Mouse (Mus musculus): ENCODE results near the gene 1110059E24Rik. TPM values are rescaled to one million over a fixed set of nuclear protein-coding genes. Genes with fewer than 3 reads are reported as not detected.
A peak's percentile ranks its signal among the peaks of the same experiment; 100 is the strongest.
"Not testable (repeated sequence)": the region's sequence is repeated elsewhere in the genome, so short reads cannot be mapped to it uniquely, and the experiment has no call there.

Gene 1110059E24Rik
- polyA plus RNA-seq, 1 experiment from 2014 or later: 79.2 TPM

GRCm38 (mm10) chr19:21615801-21616200 is 37.0 kb downstream of the 1110059E24Rik start:
- no peak for DNase-seq (ENCODE audit: low spot score)
- Histone ChIP-seq H3K27me3 (ENCODE audit: low read depth, poor library complexity, severe bottlenecking) (no peaks in the 10 kb centered on the region), H3K4me1 (peaks cover 15% of the 10 kb centered on the region), H3K27ac (replicated peaks) (no peak overlapping the region), H3K4me3 (no peak overlapping the region), H3K9me3 (replicated peaks) (no peaks in the 10 kb centered on the region), H3K36me3 (peaks cover 10% of the 10 kb centered on the region; the same call in 1 of the 2 replicates)
- WGBS: 93% methylated on average over 3 of the region's 3 CpGs

GRCm38 (mm10) chr19:21611725-21612575 is 40.8 kb downstream of the 1110059E24Rik start:
- H3K4me1 ChIP-seq: peaks cover 20% of the 10 kb centered on the region
- H3K27ac ChIP-seq (replicated peaks): peak overlapping the region; percentile 42
- no peak for DNase-seq (ENCODE audit: low spot score)
- H3K27me3 ChIP-seq (ENCODE audit: low read depth, poor library complexity, severe bottlenecking): no peaks in the 10 kb centered on the region
- no peaks in the 10 kb centered on the region for H3K9me3 ChIP-seq (replicated peaks)
- H3K4me3 ChIP-seq: 0 out of 2 replicates have a peak overlapping the region, but pooled peaks have one; percentile 1
- WGBS: 72% methylated on average over 9 of the region's 9 CpGs
- H3K36me3 ChIP-seq: no peaks in the 10 kb centered on the region

DNA sequence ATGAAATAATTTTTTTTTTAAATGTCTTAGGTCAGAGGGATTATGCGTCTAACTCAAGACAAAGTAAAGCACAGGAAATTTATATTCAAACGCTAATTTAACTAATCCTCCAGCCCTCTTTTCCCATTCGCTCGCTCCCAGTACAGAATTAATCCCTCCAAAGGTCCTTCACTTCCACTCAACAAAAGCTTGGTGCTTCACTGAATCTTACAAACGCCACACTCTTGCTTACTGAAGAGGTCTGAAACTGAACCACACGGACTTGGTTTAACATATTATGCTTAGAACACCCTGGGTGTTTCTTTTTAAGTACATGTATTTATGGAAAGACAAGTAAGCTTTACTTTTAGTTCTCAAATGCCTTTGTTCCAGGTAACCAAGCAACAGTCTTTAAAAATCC is 41.5 kb downstream of the 1110059E24Rik start:
- Histone ChIP-seq H3K4me1 (peaks cover 20% of the 10 kb centered on the region), H3K36me3 (no peaks in the 10 kb centered on the region), H3K4me3 (0 out of 2 replicates have a peak overlapping the region, but pooled peaks have one; percentile 1), H3K9me3 (replicated peaks) (no peaks in the 10 kb centered on the region), H3K27ac (replicated peaks) (0 out of 2 replicates have a peak overlapping the region, but pooled peaks have one; percentile 42), H3K27me3 (ENCODE audit: low read depth, poor library complexity, severe bottlenecking) (no peaks in the 10 kb centered on the region)
- no peak for DNase-seq (ENCODE audit: low spot score)
- 22% methylated on average over 6 of the region's 6 CpGs for WGBS

DNA sequence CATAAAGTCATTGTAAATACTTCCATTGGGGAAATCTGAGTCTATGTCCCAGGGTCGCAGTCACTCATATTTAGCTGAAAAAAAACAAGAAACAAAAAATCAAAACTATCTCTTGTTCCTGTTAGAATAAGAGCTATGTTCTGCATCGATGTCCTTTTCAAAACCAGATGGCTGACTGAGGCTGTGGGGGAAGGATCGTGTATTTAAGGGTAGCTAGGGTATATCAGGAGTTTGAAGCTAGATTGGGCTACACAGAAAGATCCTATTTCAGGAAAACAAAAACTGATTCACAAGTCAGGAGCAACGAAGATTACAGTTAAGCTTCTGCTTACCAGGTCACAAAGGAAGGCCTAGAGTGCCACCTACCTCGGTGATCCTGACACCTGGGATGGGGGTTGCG is 42.5 kb downstream of the 1110059E24Rik start:
- H3K4me3 ChIP-seq: no peak overlapping the region
- H3K36me3 ChIP-seq: no peaks in the 10 kb centered on the region
- 83% methylated on average over 6 of the region's 6 CpGs for WGBS
- no peak overlapping the region for H3K27ac ChIP-seq (replicated peaks)
- no peaks in the 10 kb centered on the region for H3K9me3 ChIP-seq (replicated peaks)
- DNase-seq (ENCODE audit: low spot score): no peak
- peaks cover 20% of the 10 kb centered on the region for H3K4me1 ChIP-seq
- H3K27me3 ChIP-seq (ENCODE audit: low read depth, poor library complexity, severe bottlenecking): no peaks in the 10 kb centered on the region

- H3K4me3 ChIP-seq: no peak overlapping the region
- no peaks in the 10 kb centered on the region; the same call in none of the 2 replicates for H3K36me3 ChIP-seq
- H3K27me3 ChIP-seq (ENCODE audit: low read depth, poor library complexity, severe bottlenecking): no peaks in the 10 kb centered on the region
- DNase-seq (ENCODE audit: low spot score): no peak
- no peak overlapping the region for H3K27ac ChIP-seq (replicated peaks)
- peaks cover 10% of the 10 kb centered on the region for H3K4me1 ChIP-seq
- H3K9me3 ChIP-seq (replicated peaks): 0 out of 2 replicates have a peak, but pooled peaks cover 3% of the 10 kb centered on the region
- 94% methylated on average over 3 of the region's 3 CpGs for WGBS
Measured at GRCm38 (mm10) chr19:21605294-21605693, 47.5 kb downstream of the 1110059E24Rik start.

DNA sequence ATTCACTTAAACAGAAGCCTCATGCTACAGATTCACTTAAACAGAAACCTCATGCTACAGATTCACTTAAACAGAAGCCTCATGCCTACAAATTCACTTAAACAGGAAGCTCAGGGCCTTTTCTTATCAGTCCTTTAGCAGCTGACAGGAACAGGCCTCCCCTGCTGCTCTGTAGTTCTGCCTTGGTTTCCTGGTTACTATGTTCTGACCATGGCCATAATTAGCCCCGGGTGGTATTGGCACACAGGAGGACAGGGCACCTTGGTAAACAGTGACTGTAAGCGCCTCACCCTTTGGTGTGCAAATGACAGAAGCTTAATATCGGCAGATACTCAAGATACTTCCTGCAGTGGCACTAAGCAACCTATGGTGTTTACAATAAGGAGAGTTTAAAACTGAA is 48.9 kb downstream of the 1110059E24Rik start:
- H3K27ac ChIP-seq (replicated peaks): no peak overlapping the region
- H3K9me3 ChIP-seq (replicated peaks): 0 out of 2 replicates have a peak, but pooled peaks cover 3% of the 10 kb centered on the region
- H3K4me1 ChIP-seq: peaks cover 16% of the 10 kb centered on the region
- H3K4me3 ChIP-seq: no peak overlapping the region
- no peaks in the 10 kb centered on the region; the same call in none of the 2 replicates for H3K36me3 ChIP-seq
- no peak for DNase-seq (ENCODE audit: low spot score)
- WGBS: 75% methylated on average over 3 of the region's 3 CpGs
- no peaks in the 10 kb centered on the region for H3K27me3 ChIP-seq (ENCODE audit: low read depth, poor library complexity, severe bottlenecking)

GRCm38 (mm10) chr19:21601541-21602101 is 51.2 kb downstream of the 1110059E24Rik start:
- no peak overlapping the region for H3K4me3 ChIP-seq
- H3K27me3 ChIP-seq (ENCODE audit: low read depth, poor library complexity, severe bottlenecking): no peaks in the 10 kb centered on the region
- 56% methylated on average over 3 of the region's 3 CpGs for WGBS
- peaks cover 16% of the 10 kb centered on the region for H3K4me1 ChIP-seq
- no peak overlapping the region for H3K27ac ChIP-seq (replicated peaks)
- 0 out of 2 replicates have a peak, but pooled peaks cover 3% of the 10 kb centered on the region for H3K9me3 ChIP-seq (replicated peaks)
- peaks cover 16% of the 10 kb centered on the region for H3K36me3 ChIP-seq
- DNase-seq (ENCODE audit: low spot score): peak; percentile 22

DNA sequence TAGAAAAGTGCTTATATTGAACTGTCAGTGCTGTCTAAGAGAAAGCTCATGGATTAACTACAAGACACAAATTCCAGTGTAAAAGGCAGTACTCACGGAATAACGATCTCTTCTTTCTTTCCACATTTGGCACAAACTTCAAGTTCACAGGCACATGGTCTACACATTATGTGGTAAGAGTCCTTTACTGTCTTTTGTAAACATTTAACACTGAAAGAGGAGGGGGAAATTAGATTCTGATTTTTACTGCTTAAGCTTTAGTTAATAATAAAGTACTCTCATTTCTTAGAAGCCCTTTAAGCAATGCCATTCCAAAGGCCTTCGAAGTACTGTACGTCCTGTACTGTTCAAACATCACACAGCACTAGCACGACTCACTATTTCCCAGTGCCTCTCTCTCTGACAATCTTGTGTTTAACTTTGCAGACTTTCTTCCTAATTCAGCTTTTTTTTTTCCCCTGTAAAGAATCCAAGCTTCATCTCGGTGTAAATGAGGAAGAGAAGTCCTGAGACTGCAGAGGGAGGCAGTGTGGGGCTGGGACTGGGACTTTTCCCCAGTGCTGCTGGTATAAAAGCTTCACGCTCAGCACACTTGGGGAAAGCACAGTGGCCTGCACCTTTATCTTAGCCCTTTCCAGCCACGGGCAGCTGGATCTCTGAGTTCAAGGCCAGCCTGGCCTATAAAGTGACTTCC is 54.0 kb downstream of the 1110059E24Rik start:
- Histone ChIP-seq H3K27me3 (ENCODE audit: low read depth, poor library complexity, severe bottlenecking) (no peaks in the 10 kb centered on the region), H3K4me3 (no peak overlapping the region), H3K36me3 (peaks cover 42% of the 10 kb centered on the region), H3K27ac (replicated peaks) (no peak overlapping the region), H3K4me1 (peaks cover 16% of the 10 kb centered on the region), H3K9me3 (replicated peaks) (0 out of 2 replicates have a peak, but pooled peaks cover 5% of the 10 kb centered on the region)
- 91% methylated on average over 8 of the region's 8 CpGs for WGBS
- no peak for DNase-seq (ENCODE audit: low spot score)

DNA sequence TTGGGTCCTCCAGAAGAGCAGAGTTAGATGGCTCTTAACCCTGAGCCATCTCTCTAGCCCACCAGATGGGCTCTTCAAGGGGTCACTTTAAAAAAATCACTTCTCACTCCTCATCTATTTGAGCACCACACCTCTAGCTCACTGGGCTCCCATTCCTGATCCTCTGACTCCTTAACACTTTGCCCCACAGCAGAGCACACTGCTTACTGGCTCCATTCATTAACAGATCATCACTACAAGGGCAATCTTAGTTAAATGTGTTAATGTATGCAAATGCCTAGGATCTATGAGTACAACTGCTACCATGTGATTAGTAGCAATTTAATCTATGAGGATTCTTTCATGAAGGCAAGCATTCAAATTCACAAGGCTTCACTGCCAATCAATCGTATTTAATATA is 58.1 kb downstream of the 1110059E24Rik start:
- Histone ChIP-seq H3K36me3 (peaks cover 58% of the 10 kb centered on the region), H3K9me3 (replicated peaks) (0 out of 2 replicates have a peak, but pooled peaks cover 5% of the 10 kb centered on the region), H3K27me3 (ENCODE audit: low read depth, poor library complexity, severe bottlenecking) (no peaks in the 10 kb centered on the region), H3K4me1 (peaks cover 6% of the 10 kb centered on the region), H3K4me3 (no peak overlapping the region), H3K27ac (replicated peaks) (no peak overlapping the region)
- WGBS: 94% methylated on average over 1 of the region's 1 CpGs
- DNase-seq (ENCODE audit: low spot score): no peak

DNA sequence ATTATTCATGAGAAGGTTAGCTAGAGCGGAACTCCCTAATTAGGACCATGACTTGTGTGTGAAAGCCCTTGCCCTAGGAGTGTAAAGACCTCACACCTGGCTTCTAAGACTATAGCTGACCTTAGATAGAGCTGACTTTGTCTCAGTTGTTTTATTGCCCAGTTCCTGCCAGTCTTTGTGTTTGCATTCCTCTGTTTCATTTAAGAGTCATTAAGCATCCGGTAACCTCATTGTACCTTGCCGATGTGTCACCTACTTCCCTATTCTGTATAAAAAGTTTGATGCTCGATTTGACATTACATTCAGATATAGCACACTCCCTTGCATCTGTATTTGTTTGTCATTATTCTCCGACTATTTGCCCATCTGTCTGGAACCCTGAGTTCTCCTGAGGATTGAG is 60.6 kb downstream of the 1110059E24Rik start:
- 91% methylated on average over 5 of the region's 5 CpGs for WGBS
- not testable (repeated sequence) for H3K9me3 ChIP-seq (replicated peaks); H3K27me3 ChIP-seq (ENCODE audit: low read depth, poor library complexity, severe bottlenecking); H3K4me3 ChIP-seq; H3K27ac ChIP-seq (replicated peaks); H3K4me1 ChIP-seq; DNase-seq (ENCODE audit: low spot score)
- H3K36me3 ChIP-seq: peaks cover 48% of the 10 kb centered on the region

DNA sequence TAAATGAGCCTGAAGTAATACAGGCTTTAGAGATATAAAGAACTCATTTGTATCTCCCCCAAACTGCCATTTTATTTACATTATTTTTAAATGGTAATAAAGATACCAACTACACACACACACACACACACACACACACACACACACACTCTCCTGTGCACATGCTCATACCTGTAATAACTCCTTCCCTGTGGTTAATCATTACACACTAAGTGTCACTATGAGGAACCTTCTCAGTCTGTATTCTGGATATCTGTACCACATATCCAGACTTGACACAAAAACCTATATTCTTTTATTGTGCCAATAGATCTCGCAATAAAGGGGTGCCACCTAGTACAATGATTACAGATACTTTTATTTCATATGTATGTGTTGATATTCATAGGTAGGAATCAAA is 62.9 kb downstream of the 1110059E24Rik start:
- H3K36me3 ChIP-seq: peaks cover 25% of the 10 kb centered on the region
- H3K4me3 ChIP-seq: no peak overlapping the region
- H3K4me1 ChIP-seq: 0 out of 2 replicates have a peak, but pooled peaks cover 5% of the 10 kb centered on the region
- no peaks in the 10 kb centered on the region for H3K27me3 ChIP-seq (ENCODE audit: low read depth, poor library complexity, severe bottlenecking)
- no peak overlapping the region for H3K27ac ChIP-seq (replicated peaks)
- WGBS: 91% methylated on average over 1 of the region's 1 CpGs
- DNase-seq (ENCODE audit: low spot score): no peak
- no peaks in the 10 kb centered on the region for H3K9me3 ChIP-seq (replicated peaks)

GRCm38 (mm10) chr19:21587593-21587992 is 65.2 kb downstream of the 1110059E24Rik start:
- H3K27me3 ChIP-seq (ENCODE audit: low read depth, poor library complexity, severe bottlenecking): no peaks in the 10 kb centered on the region
- WGBS: 58% methylated on average over 4 of the region's 4 CpGs
- H3K36me3 ChIP-seq: peaks cover 10% of the 10 kb centered on the region
- no peak overlapping the region for H3K27ac ChIP-seq (replicated peaks)
- 0 out of 2 replicates have a peak, but pooled peaks cover 5% of the 10 kb centered on the region for H3K4me1 ChIP-seq
- no peak overlapping the region for H3K4me3 ChIP-seq
- DNase-seq (ENCODE audit: low spot score): no peak
- H3K9me3 ChIP-seq (replicated peaks): no peaks in the 10 kb centered on the region

Measured in midbrain, embryonic 10.5 days (tissue).